Comparison of ENCODE assay signal across 8 mouse cellular contexts in the genomic region with DNA sequence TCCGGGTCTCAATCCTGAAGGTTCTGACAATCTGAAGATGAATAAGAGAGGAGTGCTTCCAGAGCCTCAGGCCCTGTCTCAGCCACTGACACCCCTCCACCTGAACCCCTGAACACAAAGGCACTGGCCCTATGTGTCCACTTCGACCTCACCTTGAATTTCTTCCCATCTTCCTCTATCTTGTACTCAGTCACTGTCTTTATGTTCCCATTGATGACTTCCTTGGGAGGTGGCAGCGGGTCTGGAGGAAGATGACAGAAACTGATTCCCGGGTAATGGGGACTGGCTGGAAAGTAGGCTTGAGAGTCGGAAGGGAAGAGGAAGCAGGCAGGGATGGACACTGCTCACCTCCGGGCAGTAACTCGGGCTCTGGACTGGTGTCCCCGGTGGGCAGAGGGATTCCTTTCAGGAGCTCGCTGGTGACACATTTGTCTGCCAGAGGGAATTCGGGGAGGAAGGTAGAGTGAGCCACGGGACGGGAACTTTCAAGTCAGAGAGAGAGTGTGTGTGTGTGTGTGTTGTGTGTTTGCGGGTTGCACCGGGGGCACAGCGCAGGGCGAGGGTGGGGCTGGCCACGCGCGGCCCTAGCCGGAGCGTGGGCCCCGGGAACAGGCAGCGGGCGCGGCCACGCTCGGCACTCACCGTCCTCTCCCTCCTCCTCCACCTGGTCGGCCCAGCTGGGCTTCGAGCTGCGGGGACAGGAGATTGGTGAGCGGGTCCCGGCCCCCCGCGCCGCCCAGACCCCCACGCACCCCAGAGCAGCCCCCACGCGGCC. TPM values are rescaled to one million over a fixed set of nuclear protein-coding genes. Genes with fewer than 3 reads are reported as not detected.
DNase-seq lines count a peak whose midpoint lies in the region; ATAC-seq and TF ChIP-seq lines count a peak whose summit lies in the region.

No protein-coding gene starts in this region.

- peaks cover 12 to 24% of the 10 kb centered on the region in 2 experiments for H3K4me1 ChIP-seq in CH12.LX (ENCODE audit: control insufficient read depth in 1 of 2, insufficient read depth in 2 of 2)
- H3K4me1 ChIP-seq in forebrain, embryonic 16.5 days (replicated peaks; ENCODE audit: control insufficient read depth, insufficient read depth, low read length) = peaks cover 13% of the 10 kb centered on the region
- peaks cover 13% of the 10 kb centered on the region for H3K4me1 ChIP-seq in liver, postnatal 0 days (ENCODE audit: insufficient read depth)

- no peak for TF ChIP-seq POLR2A in CH12.LX (IDR thresholded peaks at IDR 0.05; ENCODE audit: low read depth, low read length)

- peak overlapping the region; percentile 85 for H3K4me2 ChIP-seq in CH12.LX (ENCODE audit: insufficient read depth, low read depth, poor library complexity, severe bottlenecking)
- H3K4me2 ChIP-seq in forebrain, embryonic 16.5 days (ENCODE audit: low read length) = peak overlapping the region; percentile 99
- peak overlapping the region; percentile 90 for H3K4me2 ChIP-seq in liver, postnatal 0 days (ENCODE audit: low read depth, low read length)

- no peak for TF ChIP-seq RAD21 in CH12.LX (IDR thresholded peaks at IDR 0.05; ENCODE audit: low read depth, low read length)

- in situ Hi-C loops in CH12.LX (cut with MboI; ENCODE audit: low pct_ligation_motif_present, low pct_unique_long_range_greater_than_20kb, low sequenced_read_pairs) = no loop called here

- H3K79me2 ChIP-seq in CH12.LX (replicated peaks; ENCODE audit: control insufficient read depth, extremely low read depth, insufficient read depth, poor library complexity, severe bottlenecking) = peaks cover 30% of the 10 kb centered on the region

- H3K27me3 ChIP-seq in CH12.LX (replicated peaks) = no peaks in the 10 kb centered on the region
- no peaks in the 10 kb centered on the region for H3K27me3 ChIP-seq in forebrain, embryonic 16.5 days (replicated peaks; ENCODE audit: control insufficient read depth, insufficient read depth, low read length)
- H3K27me3 ChIP-seq in liver, postnatal 0 days (ENCODE audit: insufficient read depth, low read length) = no peaks in the 10 kb centered on the region

- no peak for TF ChIP-seq EP300 in CH12.LX (IDR thresholded peaks at IDR 0.05; ENCODE audit: low read length)
- TF ChIP-seq EP300 in liver, postnatal 0 days (IDR thresholded peaks at IDR 0.05; ENCODE audit: low read depth) = no peak

- H3K27ac ChIP-seq in CH12.LX (ENCODE audit: insufficient read depth, low read depth) = peak overlapping the region; percentile 32; the same call in 1 of the 2 replicates
- no peak overlapping the region for H3K27ac ChIP-seq in forebrain, embryonic 16.5 days (ENCODE audit: low read length)
- H3K27ac ChIP-seq in liver, postnatal 0 days (ENCODE audit: low read depth) = peak overlapping the region; percentile 73

- WGBS in forebrain, embryonic 16.5 days = 5% methylated on average over 38 of the region's 39 CpGs
- 3% methylated on average over 32 of the region's 39 CpGs for WGBS in liver, postnatal 0 days (ENCODE audit: insufficient replicate concordance)

- H3K4me3 ChIP-seq in CH12.LX (replicated peaks in 1 of 3; ENCODE audit: low read depth in 2 of 3, low read length in 2 of 3, poor library complexity in 1 of 3) = peak overlapping the region; percentile 85 to 99 (median 97)
- peak overlapping the region; percentile 78 for H3K4me3 ChIP-seq in forebrain, embryonic 16.5 days (replicated peaks; ENCODE audit: low read length)
- peak overlapping the region; percentile 89 for H3K4me3 ChIP-seq in liver, postnatal 0 days (ENCODE audit: low read depth, low read length)

- peak; percentile 54 for ATAC-seq in forebrain, embryonic 16.5 days
- ATAC-seq in liver, postnatal 0 days = peak; percentile 77

- peaks cover 38 to 48% of the 10 kb centered on the region in 2 experiments for H3K36me3 ChIP-seq in CH12.LX (replicated peaks in 1 of 2; ENCODE audit: control insufficient read depth in 1 of 2, insufficient read depth in 1 of 2, low read length in 1 of 2)
- H3K36me3 ChIP-seq in forebrain, embryonic 16.5 days (ENCODE audit: control insufficient read depth, insufficient read depth) = peaks cover 28% of the 10 kb centered on the region
- H3K36me3 ChIP-seq in liver, postnatal 0 days (replicated peaks; ENCODE audit: insufficient read depth, low read length) = peaks cover 33% of the 10 kb centered on the region

- dilution Hi-C loops in CH12.LX (cut with MboI; ENCODE audit: extremely low pct_ligation_motif_present, extremely low pct_unique_long_range_greater_than_20kb, low sequenced_read_pairs) = no loop called here

- peak; percentile 90 for DNase-seq in heart, adult 11 months
- DNase-seq in heart, postnatal 25 days (ENCODE audit: low spot score) = no peak
- no peak for DNase-seq in CH12.LX (ENCODE audit: extremely low read depth)
- DNase-seq in liver, postnatal 0 days = no peak
- no peak for DNase-seq in thymus, postnatal 0 days (ENCODE audit: low spot score)
- DNase-seq in ovary, postnatal 36 days (ENCODE audit: low spot score) = no peak
- no peak for DNase-seq in urinary bladder, adult 2 months (ENCODE audit: low spot score)

- H3K9me3 ChIP-seq in CH12.LX (replicated peaks; ENCODE audit: low read length) = no peaks in the 10 kb centered on the region
- H3K9me3 ChIP-seq in forebrain, embryonic 16.5 days (ENCODE audit: control insufficient read depth, low read length) = no peaks in the 10 kb centered on the region
- H3K9me3 ChIP-seq in liver, postnatal 0 days (ENCODE audit: low read length) = no peaks in the 10 kb centered on the region

- TF ChIP-seq CTCF in CH12.LX (conservative IDR thresholded peaks at IDR 0.05 in 1 of 2, IDR thresholded peaks at IDR 0.05 in 1 of 2; ENCODE audit: low read depth in 2 of 2, low read length in 2 of 2) = no peak
- TF ChIP-seq CTCF in liver, postnatal 0 days (IDR thresholded peaks at IDR 0.05; ENCODE audit: low read depth) = no peak

- intact Hi-C loops in heart, postnatal 25 days (cut with DNase I) = no loop called here

- H3K9ac ChIP-seq in CH12.LX (ENCODE audit: insufficient read depth, low read depth) = peak overlapping the region; percentile 92
- H3K9ac ChIP-seq in forebrain, embryonic 16.5 days (replicated peaks; ENCODE audit: low read depth, low read length) = peak overlapping the region; percentile 87
- peak overlapping the region; percentile 89 for H3K9ac ChIP-seq in liver, postnatal 0 days (replicated peaks)

TF ChIP-seq in CH12.LX, 34 proteins besides CTCF, POLR2A, EP300 and RAD21 (continues in another document):
- TF ChIP-seq ZNF384 (IDR thresholded peaks at IDR 0.05; ENCODE audit: low read depth, low read length) (no peak), MXI1 (IDR thresholded peaks at IDR 0.05; ENCODE audit: low read depth, low read length) (no peak), POLR2AphosphoS2 (IDR thresholded peaks at IDR 0.05; ENCODE audit: low read depth, low read length) (no peak), HCFC1 (IDR thresholded peaks at IDR 0.05; ENCODE audit: low read depth, low read length) (no peak), RCOR1 (conservative IDR thresholded peaks at IDR 0.05; ENCODE audit: low read depth, low read length) (no peak), NELFE (IDR thresholded peaks at IDR 0.05; ENCODE audit: low read depth, low read length) (no peak), CHD2 (IDR thresholded peaks at IDR 0.05; ENCODE audit: low read length) (no peak), MAX (IDR thresholded peaks at IDR 0.05; ENCODE audit: low read length) (no peak), MEF2A (IDR thresholded peaks at IDR 0.05; ENCODE audit: borderline replicate concordance, low read depth, low read length) (no peak), MAZ (IDR thresholded peaks at IDR 0.05; ENCODE audit: low read depth, low read length) (no peak), USF1 (IDR thresholded peaks at IDR 0.05; ENCODE audit: low read depth, low read length) (no peak)

RNA-seq across cellular contexts. Expression of a gene that starts 0.5 kb away (rescaled TPM):
- 100 to 1,000 TPM in 1 of 2 experiments, 10 to 100 TPM in 1; 97.8 to 100 TPM for total RNA-seq in heart, postnatal 25 days (2021)
- total RNA-seq in CH12.LX (2012; rRNA removed) = 293 and 340 TPM in 2 replicates
- total RNA-seq in CH12.LX (2014; rRNA removed) = 205 and 211 TPM in 2 replicates
- polyA plus RNA-seq in CH12.LX (2012; ENCODE audit: insufficient read length, low read depth) = 387 and 392 TPM in 2 replicates
- polyA plus RNA-seq in forebrain, embryonic 16.5 days (2015; fragmentation: Nextera tagmentation; extraction: Ambion mirVana) = 260 and 268 TPM in 2 replicates
- polyA plus RNA-seq in liver, postnatal 0 days (2015; fragmentation: Nextera tagmentation; extraction: Ambion mirVana) = 128 and 129 TPM in 2 replicates
- 303 and 310 TPM in 2 replicates for polyA plus RNA-seq in thymus, postnatal 0 days (2015; fragmentation: Nextera tagmentation; extraction: Ambion mirVana)
- polyA plus RNA-seq in urinary bladder, adult 2 months (2012; rRNA removed) = 136 and 141 TPM in 2 replicates

RNA-seq across cellular contexts. Expression of a gene that starts 9.9 kb away (rescaled TPM):
- total RNA-seq in heart, postnatal 25 days (2021) = 1 to 10 TPM; 7.0 to 9.5 TPM
- total RNA-seq in CH12.LX (2012; rRNA removed) (346 and 359 TPM in 2 replicates), CH12.LX (2014; rRNA removed) (242 and 272 TPM in 2 replicates)
- polyA plus RNA-seq in CH12.LX (2012; ENCODE audit: insufficient read length, low read depth) = 359 and 389 TPM in 2 replicates
- polyA plus RNA-seq in forebrain, embryonic 16.5 days (2015; fragmentation: Nextera tagmentation; extraction: Ambion mirVana) = 59.6 and 60.4 TPM in 2 replicates
- polyA plus RNA-seq in liver, postnatal 0 days (2015; fragmentation: Nextera tagmentation; extraction: Ambion mirVana) = 32.4 and 32.5 TPM in 2 replicates
- polyA plus RNA-seq in thymus, postnatal 0 days (2015; fragmentation: Nextera tagmentation; extraction: Ambion mirVana) = 74.4 and 83.0 TPM in 2 replicates
- polyA plus RNA-seq in urinary bladder, adult 2 months (2012; rRNA removed) = 38.7 and 59.6 TPM in 2 replicates

RNA-seq across cellular contexts. Expression of a gene that starts 18.4 kb away (rescaled TPM):
- total RNA-seq in heart, postnatal 25 days (2021) = 1 to 10 TPM; 3.2 to 3.3 TPM
- total RNA-seq in CH12.LX (2012; rRNA removed) (3.4 and 11.8 TPM in 2 replicates), CH12.LX (2014; rRNA removed) (1.4 and 2.0 TPM in 2 replicates)
- polyA plus RNA-seq in CH12.LX (2012; ENCODE audit: insufficient read length, low read depth) = 0.57 and 1.1 TPM in 2 replicates
- polyA plus RNA-seq in forebrain, embryonic 16.5 days (2015; fragmentation: Nextera tagmentation; extraction: Ambion mirVana) = 16.6 and 20.2 TPM in 2 replicates
- 16.6 TPM in 2 replicates for polyA plus RNA-seq in liver, postnatal 0 days (2015; fragmentation: Nextera tagmentation; extraction: Ambion mirVana)
- polyA plus RNA-seq in thymus, postnatal 0 days (2015; fragmentation: Nextera tagmentation; extraction: Ambion mirVana) = 6.7 and 7.3 TPM in 2 replicates
- 6.8 and 7.0 TPM in 2 replicates for polyA plus RNA-seq in urinary bladder, adult 2 months (2012; rRNA removed)

RNA-seq across cellular contexts. Expression of a gene that starts 29.5 kb away (rescaled TPM):
- 1 to 10 TPM; 4.0 to 4.2 TPM for total RNA-seq in heart, postnatal 25 days (2021)
- total RNA-seq in CH12.LX (2012; rRNA removed) (18.8 and 25.2 TPM in 2 replicates), CH12.LX (2014; rRNA removed) (3.3 and 3.7 TPM in 2 replicates)
- polyA plus RNA-seq in CH12.LX (2012; ENCODE audit: insufficient read length, low read depth) = 11.0 and 11.2 TPM in 2 replicates
- 4.6 and 8.8 TPM in 2 replicates for polyA plus RNA-seq in forebrain, embryonic 16.5 days (2015; fragmentation: Nextera tagmentation; extraction: Ambion mirVana)
- polyA plus RNA-seq in liver, postnatal 0 days (2015; fragmentation: Nextera tagmentation; extraction: Ambion mirVana) = 3.5 and 5.4 TPM in 2 replicates
- polyA plus RNA-seq in thymus, postnatal 0 days (2015; fragmentation: Nextera tagmentation; extraction: Ambion mirVana) = 9.2 and 15.1 TPM in 2 replicates
- polyA plus RNA-seq in urinary bladder, adult 2 months (2012; rRNA removed) = 59.3 and 71.9 TPM in 2 replicates
